Comparison of ENCODE assay signal across 16 mouse cellular contexts in genomic region chr2:103745481-103745880, GRCm38 (mm10). TPM values are rescaled to one million over a fixed set of nuclear protein-coding genes. Genes with fewer than 3 reads are reported as not detected.
DNase-seq lines count a peak whose midpoint lies in the region; ATAC-seq lines count a peak whose summit lies in the region.
"Had no signal": no experiment of that assay in that cellular context is flagged by ENCODE, and none has a peak within 500 bp of the region (broad histone marks: within the 10 kb centered on the region; RNA-seq: fewer than 3 reads in every experiment).

No protein-coding gene starts in this region.

- H3K4me2 ChIP-seq in forebrain, embryonic 14.5 days (ENCODE audit: low read length), result no peak overlapping the region
- H3K4me2 ChIP-seq in forebrain, embryonic 15.5 days (replicated peaks), result no peak overlapping the region
- H3K4me2 ChIP-seq in kidney, embryonic 16.5 days (replicated peaks; ENCODE audit: low read depth, low read length), result no peak overlapping the region
- H3K4me2 ChIP-seq: limb, embryonic 13.5 days; midbrain, embryonic 13.5 days; stomach, embryonic 15.5 days had no signal

- H3K27me3 ChIP-seq in forebrain, embryonic 14.5 days (replicated peaks; ENCODE audit: control insufficient read depth, insufficient read depth, low read length), result no peaks in the 10 kb centered on the region
- no peaks in the 10 kb centered on the region for H3K27me3 ChIP-seq in forebrain, embryonic 15.5 days
- no peaks in the 10 kb centered on the region for H3K27me3 ChIP-seq in kidney, embryonic 16.5 days (ENCODE audit: insufficient read depth, low read length)
- H3K27me3 ChIP-seq: limb, embryonic 13.5 days; midbrain, embryonic 13.5 days; stomach, embryonic 15.5 days had no signal

- no peak for ATAC-seq in forebrain, embryonic 14.5 days
- ATAC-seq in forebrain, embryonic 15.5 days (replicated peaks), result no peak
- ATAC-seq in kidney, embryonic 16.5 days (ENCODE audit: low FRiP score, low TSS enrichment), result no peak
- ATAC-seq: inflammation-experienced regulatory T-cells, adult 6 months; midbrain, embryonic 13.5 days had no signal

- H3K9ac ChIP-seq in forebrain, embryonic 14.5 days (ENCODE audit: low read length), result no peak overlapping the region
- H3K9ac ChIP-seq in forebrain, embryonic 15.5 days (replicated peaks), result no peak overlapping the region
- H3K9ac ChIP-seq in kidney, embryonic 16.5 days (replicated peaks; ENCODE audit: low read length), result no peak overlapping the region
- H3K9ac ChIP-seq: limb, embryonic 13.5 days; midbrain, embryonic 13.5 days; stomach, embryonic 15.5 days had no signal

- no peaks in the 10 kb centered on the region for H3K4me1 ChIP-seq in forebrain, embryonic 14.5 days (ENCODE audit: control insufficient read depth, insufficient read depth, low read length)
- no peaks in the 10 kb centered on the region for H3K4me1 ChIP-seq in forebrain, embryonic 15.5 days
- H3K4me1 ChIP-seq in kidney, embryonic 16.5 days (ENCODE audit: insufficient read depth, low read length), result no peaks in the 10 kb centered on the region
- H3K4me1 ChIP-seq: limb, embryonic 13.5 days; midbrain, embryonic 13.5 days; stomach, embryonic 15.5 days had no signal

- H3K4me3 ChIP-seq in forebrain, embryonic 14.5 days (ENCODE audit: low read depth, low read length), result no peak overlapping the region
- H3K4me3 ChIP-seq in forebrain, embryonic 15.5 days, result no peak overlapping the region
- no peak overlapping the region for H3K4me3 ChIP-seq in kidney, embryonic 16.5 days (ENCODE audit: low read length)
- H3K4me3 ChIP-seq: limb, embryonic 13.5 days; midbrain, embryonic 13.5 days; stomach, embryonic 15.5 days had no signal

- peaks cover 65% of the 10 kb centered on the region for H3K36me3 ChIP-seq in forebrain, embryonic 14.5 days (ENCODE audit: control insufficient read depth, insufficient read depth, low read length)
- peaks cover 41% of the 10 kb centered on the region for H3K36me3 ChIP-seq in forebrain, embryonic 15.5 days
- peaks cover 30% of the 10 kb centered on the region for H3K36me3 ChIP-seq in kidney, embryonic 16.5 days (ENCODE audit: insufficient read depth, low read length)

- 79% methylated on average over 5 of the region's 5 CpGs for WGBS in forebrain, embryonic 14.5 days
- WGBS in forebrain, embryonic 15.5 days, result 83% methylated on average over 5 of the region's 5 CpGs
- 84% methylated on average over 5 of the region's 5 CpGs for WGBS in kidney, embryonic 16.5 days

- no peak overlapping the region for H3K27ac ChIP-seq in forebrain, embryonic 14.5 days (ENCODE audit: low read depth, low read length)
- H3K27ac ChIP-seq in forebrain, embryonic 15.5 days (replicated peaks), result no peak overlapping the region
- no peak overlapping the region for H3K27ac ChIP-seq in kidney, embryonic 16.5 days (ENCODE audit: low read length)
- H3K27ac ChIP-seq: limb, embryonic 13.5 days; macrophage; midbrain, embryonic 13.5 days; stomach, embryonic 15.5 days had no signal

- no peaks in the 10 kb centered on the region for H3K9me3 ChIP-seq in forebrain, embryonic 14.5 days (replicated peaks; ENCODE audit: control insufficient read depth, low read length)
- H3K9me3 ChIP-seq in forebrain, embryonic 15.5 days, result no peaks in the 10 kb centered on the region
- no peaks in the 10 kb centered on the region for H3K9me3 ChIP-seq in kidney, embryonic 16.5 days (ENCODE audit: low read length)
- H3K9me3 ChIP-seq: limb, embryonic 13.5 days; midbrain, embryonic 13.5 days; stomach, embryonic 15.5 days had no signal

- DNase-seq in forebrain, embryonic 14.5 days (ENCODE audit: low spot score), result peak; percentile 29
- peak; percentile 36 for DNase-seq in kidney, postnatal 10 days
- peak; percentile 17 for DNase-seq in NIH3T3 (ENCODE audit: low read depth)
- peak; percentile 72 for DNase-seq in adrenal gland, postnatal 14 days
- no peak for DNase-seq in retina, postnatal 1 day
- DNase-seq: embryo, embryonic 11 days; heart, postnatal 36 days; lung, adult 18-20 months; thymus, postnatal 4 days had no signal

RNA-seq across cellular contexts. Expression of gene Nat10, which starts 15.6 kb away (rescaled TPM):
- polyA plus RNA-seq in forebrain, embryonic 14.5 days (2014; fragmentation: Nextera tagmentation; extraction: Ambion mirVana), result 14.0 and 17.9 TPM in 2 replicates
- 22.3 and 25.7 TPM in 2 replicates for polyA plus RNA-seq in forebrain, embryonic 15.5 days (2015; fragmentation: Nextera tagmentation; extraction: Ambion mirVana)
- 32.1 and 32.2 TPM in 2 replicates for polyA plus RNA-seq in kidney, embryonic 16.5 days (2015; fragmentation: Nextera tagmentation; extraction: Ambion mirVana)
- total RNA-seq in adrenal gland, postnatal 14 days (2021), result 40.4 TPM in 2 replicates

RNA-seq across cellular contexts. Expression of gene Caprin1, which starts 52.0 kb away (rescaled TPM):
- polyA plus RNA-seq in forebrain, embryonic 14.5 days (2014; fragmentation: Nextera tagmentation; extraction: Ambion mirVana), result 434 and 479 TPM in 2 replicates
- 450 and 468 TPM in 2 replicates for polyA plus RNA-seq in forebrain, embryonic 15.5 days (2015; fragmentation: Nextera tagmentation; extraction: Ambion mirVana)
- polyA plus RNA-seq in kidney, embryonic 16.5 days (2015; fragmentation: Nextera tagmentation; extraction: Ambion mirVana), result 324 and 325 TPM in 2 replicates
- total RNA-seq in adrenal gland, postnatal 14 days (2021), result 417 and 423 TPM in 2 replicates
